Mouse (Mus musculus) adrenal gland, postnatal 25 days (tissue): ENCODE results near the gene Ceacam1. TPM values are rescaled to one million over a fixed set of nuclear protein-coding genes. Genes with fewer than 3 reads are reported as not detected.
A peak's percentile ranks its signal among the peaks of the same experiment; 100 is the strongest.
"Not testable (repeated sequence)": the region's sequence is repeated elsewhere in the genome, so short reads cannot be mapped to it uniquely, and the experiment has no call there.

Experiments used
- DNase-seq: peaks from one replicate; pipeline ENCODE4 v3.0.0; 2021; ENCODE audit warnings: mixed read lengths
- long read RNA-seq: library from polyadenylated mRNA; stranded (forward); transcript quantifications from one replicate; pipeline ENCODE4 v2.0.0, GENCODE M21; 2021
- total RNA-seq: library from RNA; stranded (reverse); gene quantifications from 2 replicates; pipeline ENCODE4 v1.2.3, GENCODE M21; 2021

Gene Ceacam1
- total RNA-seq: 19.9 and 22.7 TPM in 2 replicates
- long read RNA-seq, transcript Ceacam1-209 (6 exons, 1,061 nt): major isoform, 7 of 31 reads
- long read RNA-seq, transcript Ceacam1-201 (8 exons, 3,656 nt): minor isoform, 5 of 31 reads
- long read RNA-seq, partial matches to known transcripts: 10 of 31 reads
- long read RNA-seq, other reads (novel, unspliced or antisense): 4 of 31 reads

DNA sequence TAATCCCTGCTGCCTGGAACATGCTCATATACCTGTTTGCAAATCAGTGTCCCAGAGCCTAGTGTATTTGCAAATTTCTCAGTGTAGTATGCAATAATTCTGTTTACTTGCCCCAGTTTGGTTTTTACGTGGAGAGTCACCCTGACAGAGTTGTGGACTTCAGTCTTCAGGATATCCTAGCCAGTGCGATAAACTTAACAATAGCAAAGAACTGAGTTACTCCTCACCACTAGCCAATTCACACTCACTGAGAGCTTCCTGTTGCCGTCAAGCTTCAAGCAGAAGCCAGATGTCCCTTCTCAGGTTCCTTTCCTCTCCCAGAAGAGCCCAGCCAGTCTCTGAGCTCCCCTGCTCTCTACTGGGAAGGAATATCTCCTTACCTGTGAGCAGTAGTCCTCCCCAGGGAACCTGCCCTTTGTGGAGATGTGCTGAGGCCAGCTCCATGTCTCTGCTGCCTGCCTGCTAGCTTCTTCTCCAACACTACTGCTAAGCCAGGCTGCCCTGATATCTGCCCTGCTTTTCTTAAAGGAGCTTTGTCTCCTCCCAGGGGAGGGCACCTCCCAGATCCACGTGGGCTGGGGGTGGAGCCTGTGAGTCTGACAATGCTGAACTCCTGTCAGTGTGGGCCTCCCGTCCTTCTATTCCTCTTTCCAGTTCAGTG is at the start of gene Ceacam1:
Ceacam1 (minus strand) TSS at position 513 of the 661 bp plus-strand sequence.
- peak; percentile 59 for DNase-seq

DNA sequence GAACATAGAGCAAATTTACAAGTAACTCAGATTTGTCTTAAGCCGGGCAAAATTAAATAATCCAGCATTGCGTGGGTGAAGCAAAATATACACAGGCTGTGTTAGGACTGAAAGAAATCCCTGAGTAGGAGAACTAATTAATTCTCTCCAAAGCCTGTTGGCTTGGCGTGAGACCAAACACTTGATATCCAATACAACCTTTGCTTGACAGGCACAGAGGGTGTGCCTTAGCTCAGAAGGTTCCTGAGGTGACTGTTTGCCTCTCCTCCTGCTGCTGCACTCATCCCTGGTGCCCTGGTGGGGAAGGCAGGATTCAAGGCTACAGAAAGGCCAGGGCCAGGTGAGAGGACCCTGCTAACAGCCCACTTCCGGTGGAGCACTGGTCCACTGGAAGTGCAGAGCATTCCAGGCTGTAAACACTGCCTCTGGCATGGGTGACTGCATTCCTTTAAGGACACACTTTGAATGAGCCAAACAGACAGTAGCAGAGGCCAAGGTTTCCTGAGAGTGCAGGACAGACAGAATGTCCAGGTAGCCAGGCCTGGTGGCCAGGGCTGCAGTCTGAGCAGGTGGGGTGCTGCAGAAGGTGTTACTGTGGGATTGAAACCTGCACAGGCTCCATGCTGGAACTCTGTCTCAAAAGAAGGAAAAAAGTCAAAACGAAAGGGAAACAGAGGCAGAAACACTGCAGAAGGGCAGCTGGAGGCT is 38.8 kb upstream of the Ceacam1 start:
- not testable (repeated sequence) for DNase-seq

DNA sequence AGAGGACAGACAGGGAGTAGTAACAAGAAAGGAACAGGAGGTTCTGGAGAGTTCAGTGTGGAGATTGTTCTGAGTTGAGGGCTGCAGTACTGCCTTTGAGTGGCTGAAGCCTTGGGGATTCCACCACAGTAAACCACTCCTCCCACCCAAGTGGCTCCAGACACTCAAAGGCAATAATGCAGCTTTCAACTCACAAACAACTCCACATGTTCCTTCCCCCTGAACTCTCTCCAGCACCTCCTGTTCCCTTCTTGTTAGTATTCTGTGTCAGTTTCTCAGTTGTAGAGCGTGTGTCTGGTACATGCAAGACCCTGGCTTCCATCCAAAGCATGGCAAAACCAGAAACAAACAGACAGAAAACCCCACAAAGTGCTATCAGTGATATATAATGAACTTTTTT is 38.3 kb upstream of the Ceacam1 start:
- not testable (repeated sequence) for DNase-seq

DNA sequence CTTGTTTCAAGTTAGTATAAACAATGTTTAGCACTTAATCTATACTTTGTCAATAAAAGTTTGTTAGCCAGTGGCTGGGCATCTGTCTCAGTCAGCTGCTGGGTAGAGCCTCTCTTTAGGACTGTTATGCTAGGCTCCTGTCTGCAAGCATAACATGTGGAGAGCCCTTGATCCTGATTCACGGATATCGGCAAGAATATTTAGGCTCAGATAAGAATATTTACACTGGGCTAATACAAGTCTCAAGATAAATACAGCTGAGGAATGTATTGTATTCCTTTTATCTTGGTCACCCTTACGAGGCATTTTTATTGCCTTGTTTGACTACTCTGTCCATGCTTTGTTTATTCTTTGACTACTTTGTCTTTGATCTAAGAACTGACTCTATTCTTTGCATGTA is 32.5 kb upstream of the Ceacam1 start:
- no peak for DNase-seq

DNA sequence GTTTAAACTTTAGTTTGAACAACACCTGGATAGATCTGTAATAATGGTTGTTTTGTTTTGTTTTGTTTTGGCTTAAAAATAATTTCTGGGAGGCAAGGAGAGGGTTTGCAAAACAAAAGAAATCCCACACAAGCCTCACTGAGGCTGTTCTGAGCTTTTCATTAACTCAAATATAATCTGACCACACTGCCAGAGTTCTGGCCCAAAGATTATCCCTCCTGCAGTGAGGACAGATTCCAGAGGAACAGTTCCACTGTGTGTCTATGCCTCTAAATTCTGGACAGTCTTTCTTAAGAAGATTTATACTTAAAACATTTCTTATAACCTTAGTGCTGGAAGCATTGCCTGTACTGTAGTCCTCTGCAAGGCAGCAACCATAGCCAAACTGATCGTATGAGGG is 17.2 kb upstream of the Ceacam1 start:
- DNase-seq: no peak

DNA sequence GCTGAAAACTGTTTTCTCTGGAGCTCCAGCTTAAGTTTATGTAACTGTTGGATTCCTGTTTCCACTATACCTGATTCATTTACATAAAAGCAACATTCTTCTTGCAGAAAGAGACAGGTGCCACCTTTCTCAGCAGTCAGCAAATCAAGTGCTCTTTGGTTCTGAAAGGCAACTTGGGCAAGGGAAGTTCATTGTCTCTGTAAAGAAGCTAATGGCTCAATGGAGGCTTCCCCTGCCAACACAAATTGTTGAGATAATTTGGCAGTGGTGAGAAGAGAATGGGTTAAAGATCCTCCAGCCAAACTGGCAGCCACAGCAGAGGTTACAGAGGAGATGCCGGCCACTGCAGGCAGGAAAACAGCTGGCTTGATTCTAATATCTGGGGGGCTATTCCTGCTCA is 13.3 kb upstream of the Ceacam1 start:
- not testable (repeated sequence) for DNase-seq

DNA sequence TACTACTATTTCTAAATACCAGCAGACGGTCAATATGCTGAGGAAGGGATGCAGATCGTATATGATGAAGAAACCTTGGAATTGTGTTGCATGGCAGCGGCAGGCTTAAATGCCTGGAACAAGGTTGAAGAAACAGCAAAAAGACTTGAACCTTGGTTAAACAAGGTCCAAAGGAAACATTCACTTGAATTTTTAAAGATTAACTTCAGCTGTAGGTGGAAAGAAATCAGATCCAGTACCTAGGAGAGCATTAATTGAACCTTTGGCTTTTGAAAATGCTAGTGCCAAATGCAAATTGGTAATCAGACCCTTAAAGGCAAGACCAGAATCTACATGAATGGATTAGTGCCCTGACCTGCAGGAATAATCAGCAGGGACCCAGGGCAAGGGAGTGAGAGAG is 12.0 kb upstream of the Ceacam1 start:
- not testable (repeated sequence) for DNase-seq

DNA sequence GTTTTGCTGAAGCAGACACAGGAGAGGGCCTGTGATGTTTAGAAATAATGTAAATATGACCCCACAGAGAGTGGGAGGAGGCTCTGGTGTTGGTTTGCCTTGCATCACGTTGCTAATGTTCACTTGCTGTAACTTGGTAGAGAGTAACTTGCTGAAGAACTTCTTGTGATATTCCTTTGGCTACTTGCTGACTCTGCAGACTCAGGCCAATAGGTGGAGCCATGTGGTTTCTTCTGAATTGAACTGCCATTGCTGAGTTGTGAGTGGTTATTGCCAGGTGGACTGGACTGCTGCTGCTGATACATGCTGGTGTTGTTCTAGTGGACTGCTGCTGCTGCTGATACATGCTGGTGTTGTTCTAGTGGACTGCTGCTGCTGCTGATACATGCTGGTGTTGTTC is 8.8 kb upstream of the Ceacam1 start:
- DNase-seq: no peak

DNA sequence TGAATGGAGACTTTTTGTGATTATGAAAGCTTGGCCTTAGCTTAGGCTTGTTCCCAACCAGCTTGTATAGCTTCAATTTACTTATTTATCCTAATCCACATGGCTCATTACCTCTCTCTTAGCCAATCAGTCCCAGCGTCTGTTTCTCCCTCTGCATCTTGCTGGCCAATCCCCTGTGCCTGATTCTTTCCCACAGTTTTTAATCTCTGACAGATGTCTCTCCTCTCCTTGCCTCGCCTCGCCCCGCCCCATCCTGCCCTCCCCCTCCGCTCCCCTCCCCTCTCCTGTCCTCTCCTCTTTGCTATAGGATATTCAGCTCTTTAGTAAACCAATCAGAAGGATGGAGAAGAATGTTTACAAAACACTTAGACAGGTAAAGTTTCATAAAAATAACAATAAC is 7.7 kb upstream of the Ceacam1 start:
- no peak for DNase-seq

DNA sequence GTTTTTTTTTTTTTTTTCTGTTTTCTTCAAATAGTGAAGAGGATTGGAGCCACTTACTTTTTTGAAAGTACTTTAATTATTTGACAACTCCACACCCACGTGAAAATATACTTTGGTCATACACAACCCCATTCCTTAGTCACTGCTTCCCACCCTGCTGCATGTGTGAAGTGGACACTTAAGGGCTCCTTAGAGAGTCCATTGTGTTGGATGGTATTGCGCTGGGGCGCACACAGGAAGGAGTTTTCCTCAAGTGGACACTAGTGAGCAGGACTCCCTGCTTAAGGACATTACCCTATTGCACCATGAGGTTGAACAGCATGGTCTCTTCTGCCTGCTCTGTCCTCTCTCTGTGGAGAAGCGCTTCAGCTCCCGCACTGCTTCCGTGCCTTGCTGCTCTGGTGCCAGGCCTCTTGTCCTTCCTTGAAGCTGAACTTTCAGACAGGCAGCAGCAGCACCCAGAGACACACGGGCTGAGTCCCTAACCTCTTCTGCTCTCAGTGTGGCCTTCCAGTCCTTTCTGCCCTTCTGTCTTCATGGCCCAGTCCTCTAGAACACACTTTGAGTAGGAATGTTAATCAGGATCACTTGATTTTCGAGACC is 5.8 kb upstream of the Ceacam1 start:
- no peak for DNase-seq

DNA sequence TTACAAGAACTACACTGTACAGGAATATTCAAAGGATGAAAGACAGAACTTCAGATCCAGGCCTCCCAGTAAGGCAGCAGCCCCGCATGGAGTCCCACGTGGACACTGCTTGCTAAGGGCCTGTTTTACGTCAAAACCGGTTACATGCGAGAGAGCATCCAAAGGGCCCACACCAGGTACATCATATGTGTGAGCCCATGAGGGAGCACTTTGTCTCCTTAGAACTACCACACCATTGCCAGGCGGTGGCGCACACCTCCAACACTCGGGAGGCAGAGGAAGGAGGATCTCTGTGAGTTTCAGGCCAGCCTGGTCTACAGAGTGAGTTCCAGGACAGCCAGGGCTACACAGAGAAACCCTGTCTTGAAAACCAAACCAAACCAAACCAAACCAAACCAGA is 3.4 kb upstream of the Ceacam1 start:
- DNase-seq: not testable (repeated sequence)

DNA sequence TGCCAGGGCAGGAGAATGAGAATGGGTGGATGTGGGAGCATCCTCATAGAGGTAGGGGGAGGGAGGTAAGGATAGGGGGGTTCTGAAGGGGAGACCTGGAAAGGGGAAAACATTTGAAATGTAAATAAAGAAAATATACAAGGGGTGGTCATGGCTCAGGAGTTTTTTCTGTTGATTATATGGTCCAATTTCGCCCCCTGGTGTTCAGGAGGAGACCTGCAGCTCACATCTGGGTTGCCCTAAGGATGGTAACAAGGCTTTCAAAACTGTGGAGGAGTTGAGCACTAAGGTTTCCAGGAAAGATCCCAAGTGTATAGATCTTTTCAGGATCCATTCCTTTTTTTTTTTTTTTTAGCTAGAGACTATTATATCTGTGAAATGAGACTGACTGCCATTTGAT is 2.0 kb upstream of the Ceacam1 start:
- DNase-seq: peak; percentile 24

DNA sequence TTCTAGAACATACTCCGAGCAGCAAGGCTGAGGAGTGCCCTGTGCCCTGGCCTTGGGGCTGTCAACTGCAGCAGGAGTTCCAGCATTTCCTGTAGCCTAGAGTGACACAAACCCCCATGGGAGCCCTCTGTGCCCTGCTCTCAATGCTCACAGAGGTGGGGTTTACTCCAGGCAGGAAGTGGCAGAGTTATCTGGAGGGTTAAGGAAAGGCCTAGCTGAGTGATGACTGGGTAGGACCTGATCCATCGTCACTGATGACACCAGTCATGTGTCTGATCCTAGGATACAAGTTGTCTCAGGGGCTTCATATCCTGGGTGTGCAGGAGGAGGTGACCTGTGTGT is 320 bp upstream of the Ceacam1 start:
- DNase-seq: not testable (repeated sequence)

DNA sequence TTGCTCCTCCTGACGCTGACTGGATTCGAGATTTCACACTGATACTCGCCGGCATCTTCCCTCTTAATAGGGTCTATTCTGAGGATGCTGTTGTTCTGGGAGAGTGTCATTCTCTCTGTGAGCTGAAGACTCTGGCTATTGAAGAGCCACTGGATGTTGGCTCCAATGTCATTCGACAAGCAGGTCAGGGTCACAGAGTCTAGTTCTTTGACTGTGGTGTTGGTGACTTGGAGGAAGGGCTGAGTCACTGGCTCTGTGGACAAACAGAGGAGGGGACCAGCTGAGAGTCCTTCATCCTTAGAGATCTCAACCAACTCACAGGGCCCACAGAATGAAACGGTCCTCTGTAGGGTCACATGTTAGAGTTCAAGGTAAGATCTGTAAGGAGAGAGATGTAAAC is 5.6 kb downstream of the Ceacam1 start:
- DNase-seq: not testable (repeated sequence)

DNA sequence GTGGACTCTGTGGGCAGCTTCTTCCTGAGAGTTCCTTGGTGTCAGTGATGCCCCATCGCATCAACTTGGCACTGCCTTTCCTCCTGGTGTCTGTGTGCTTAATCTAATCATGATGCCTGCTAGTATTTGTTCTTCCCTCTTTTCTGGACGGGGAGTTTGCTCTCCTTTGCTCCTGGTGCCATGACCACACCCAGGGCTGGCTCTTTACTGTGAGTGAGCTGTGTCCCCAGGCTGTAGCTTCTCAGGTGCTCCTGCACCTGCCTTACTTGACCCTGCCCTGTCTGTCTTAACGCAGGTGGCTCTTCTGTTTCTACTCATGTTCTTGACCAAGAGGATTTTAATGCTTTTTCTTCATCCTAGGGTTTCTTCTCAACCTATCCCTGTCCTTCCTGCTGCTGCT is 11.8 kb downstream of the Ceacam1 start:
- DNase-seq: not testable (repeated sequence)

DNA sequence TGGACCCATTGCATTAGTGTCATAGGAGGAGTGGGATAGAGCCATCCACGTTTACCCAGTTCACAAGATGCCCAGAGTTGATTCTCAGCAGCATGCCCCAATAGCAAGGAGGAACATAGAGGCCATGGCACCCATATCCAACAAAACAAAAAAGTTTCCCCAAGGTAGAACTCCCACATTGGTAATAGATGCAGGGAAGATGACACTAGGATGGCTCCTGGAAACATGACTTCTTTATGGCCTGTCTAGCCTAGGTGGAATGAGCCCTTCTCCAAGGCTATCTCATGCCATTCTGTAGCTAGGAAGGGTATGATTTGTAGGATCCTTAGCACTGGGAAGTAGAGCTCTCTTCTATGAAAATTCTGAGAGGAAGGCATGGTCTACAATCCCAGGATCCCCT is 12.4 kb downstream of the Ceacam1 start:
- no peak for DNase-seq

DNA sequence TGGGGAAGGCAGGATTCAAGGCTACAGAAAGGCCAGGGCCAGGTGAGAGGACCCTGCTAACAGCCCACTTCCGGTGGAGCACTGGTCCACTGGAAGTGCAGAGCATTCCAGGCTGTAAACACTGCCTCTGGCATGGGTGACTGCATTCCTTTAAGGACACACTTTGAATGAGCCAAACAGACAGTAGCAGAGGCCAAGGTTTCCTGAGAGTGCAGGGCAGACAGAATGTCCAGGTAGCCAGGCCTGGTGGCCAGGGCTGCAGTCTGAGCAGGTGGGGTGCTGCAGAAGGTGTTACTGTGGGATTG is 15.4 kb downstream of the Ceacam1 start:
- DNase-seq: not testable (repeated sequence)

DNA sequence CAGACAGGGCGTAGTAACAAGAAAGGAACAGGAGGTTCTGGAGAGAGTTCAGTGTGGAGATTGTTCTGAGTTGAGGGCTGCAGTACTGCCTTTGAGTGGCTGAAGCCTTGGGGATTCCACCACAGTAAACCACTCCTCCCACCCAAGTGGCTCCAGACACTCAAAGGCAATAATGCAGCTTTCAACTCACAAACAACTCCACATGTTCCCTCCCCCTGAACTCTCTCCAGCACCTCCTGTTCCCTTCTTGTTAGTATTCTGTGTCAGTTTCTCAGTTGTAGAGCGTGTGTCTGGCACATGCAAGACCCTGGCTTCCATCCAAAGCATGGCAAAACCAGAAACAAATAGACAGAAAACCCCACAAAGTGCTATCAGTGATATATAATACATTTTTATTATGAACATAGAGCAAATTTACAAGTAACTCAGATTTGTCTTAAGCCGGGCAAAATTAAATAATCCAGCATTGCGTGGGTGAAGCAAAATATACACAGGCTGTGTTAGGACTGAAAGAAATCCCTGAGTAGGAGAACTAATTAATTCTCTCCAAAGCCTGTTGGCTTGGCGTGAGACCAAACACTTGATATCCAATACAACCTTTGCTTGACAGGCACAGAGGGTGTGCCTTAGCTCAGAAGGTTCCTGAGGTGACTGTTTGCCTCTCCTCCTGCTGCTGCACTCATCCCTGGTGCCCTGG is 15.9 kb downstream of the Ceacam1 start:
- DNase-seq: not testable (repeated sequence)

DNA sequence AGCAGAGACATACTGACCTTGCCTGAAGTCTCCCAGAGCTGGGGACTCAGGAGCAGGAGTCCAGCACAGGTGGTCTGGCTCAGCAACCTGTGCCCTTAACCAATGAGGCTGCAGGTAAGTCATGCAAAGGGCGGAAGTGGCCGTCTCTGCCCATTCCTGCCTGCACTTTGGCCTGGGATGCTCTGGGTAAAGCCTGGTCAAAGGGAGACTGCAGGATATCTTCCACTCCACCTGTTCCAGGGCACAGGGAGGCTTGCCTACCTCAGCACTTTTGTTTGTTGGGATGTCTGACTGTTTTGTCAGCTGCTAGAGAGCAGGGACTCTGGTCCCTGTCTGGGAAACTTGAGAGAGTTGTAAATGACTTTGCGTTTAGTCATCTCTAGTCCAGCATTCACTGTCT is 25.3 kb downstream of the Ceacam1 start:
- no peak for DNase-seq

DNA sequence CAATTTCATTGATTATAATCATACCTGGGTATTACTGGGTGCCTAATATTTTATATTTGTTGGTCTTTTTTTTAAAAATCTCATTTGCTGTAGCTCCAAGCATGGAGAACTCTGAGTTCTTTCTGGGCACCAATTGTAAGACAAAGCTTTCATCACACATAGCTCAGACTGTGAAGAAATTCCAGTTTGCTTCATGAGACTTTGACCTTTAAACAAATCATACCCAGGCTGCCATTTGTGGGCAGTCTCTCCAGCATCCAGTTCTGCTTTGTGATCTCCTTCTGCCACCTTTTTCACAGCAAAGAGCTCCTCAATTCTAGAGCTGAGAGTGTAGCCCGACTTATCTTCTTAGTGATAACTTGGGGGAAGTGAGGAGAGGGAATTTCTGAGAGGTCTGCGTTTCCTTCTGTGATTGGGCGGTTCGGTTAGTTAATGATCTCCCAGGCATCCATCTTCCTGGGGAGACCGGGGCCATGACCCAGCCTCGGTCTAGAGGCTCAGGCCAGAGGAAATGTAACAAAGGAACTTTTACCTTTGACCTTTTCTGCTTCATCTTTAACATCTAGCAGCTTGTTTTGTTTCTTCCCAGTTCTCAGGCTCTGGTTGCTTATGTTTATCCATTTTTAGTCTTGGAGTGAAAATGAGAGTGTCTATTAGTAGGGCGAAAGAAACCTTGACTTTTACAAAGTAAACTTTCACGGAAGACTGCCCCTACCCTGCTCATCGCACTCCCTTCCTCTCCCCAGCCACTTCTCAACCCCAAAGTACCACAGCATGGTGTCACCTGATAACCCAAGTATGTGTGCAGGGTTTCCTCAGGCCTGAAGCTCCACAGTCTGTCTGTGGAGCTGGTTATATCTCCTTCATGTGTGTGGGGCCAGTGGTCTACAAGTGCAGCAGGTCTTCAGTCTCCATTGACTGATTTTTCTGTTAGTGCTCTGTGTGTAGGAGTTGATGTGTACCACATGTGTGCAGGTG is 27.2 kb downstream of the Ceacam1 start:
- no peak for DNase-seq

DNA sequence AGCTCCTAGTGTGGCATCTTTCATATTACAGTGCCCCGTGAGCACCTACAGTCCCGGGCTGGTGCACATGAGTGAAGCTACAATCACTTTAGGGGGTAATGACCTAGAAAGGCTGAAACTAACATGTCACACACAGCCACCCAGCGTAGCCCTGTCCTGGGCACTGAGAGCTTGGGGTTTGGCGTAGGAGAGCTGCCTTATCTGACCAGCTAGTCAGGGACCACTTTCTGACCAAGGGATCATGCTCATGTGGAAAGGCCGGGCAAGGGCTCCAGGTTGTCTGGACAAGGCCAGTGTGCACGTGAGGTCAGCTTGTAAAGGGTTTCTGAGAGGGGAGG is 36.6 kb downstream of the Ceacam1 start:
- no peak for DNase-seq
